Mouse (Mus musculus): Measurements from ENCODE around the gene H2-K1. TPM values are rescaled to one million over a fixed set of nuclear protein-coding genes. Genes with fewer than 3 reads are reported as not detected.

Gene H2-K1
- total RNA-seq (2014; rRNA removed) (21.6 and 33.2 TPM in 2 replicates), polyA plus RNA-seq (2015; fragmentation: Nextera tagmentation; extraction: Ambion mirVana) (23.9 and 26.2 TPM in 2 replicates)

GRCm38 (mm10) chr17:34000150-34000537, at the start of gene H2-K1:
Gene H2-K1 (minus strand): TSS chr17:34000347.
- no peaks in the 10 kb centered on the region for H3K9me3 ChIP-seq (ENCODE audit: low read length)
- no peak within 1 kb of the TSS; the same call in 1 of the 2 replicates for H3K9ac ChIP-seq (replicated peaks; ENCODE audit: low read length)
- H3K4me1 ChIP-seq (ENCODE audit: insufficient read depth, low read length): no peaks in the 10 kb centered on the region
- no peaks in the 10 kb centered on the region for H3K36me3 ChIP-seq (ENCODE audit: insufficient read depth, low read length)
- ATAC-seq: peak; percentile 92
- peak; percentile 76 for DNase-seq (ENCODE audit: low spot score)
- no peak within 1 kb of the TSS for H3K27ac ChIP-seq
- peak within 1 kb of the TSS; percentile 76 for H3K4me2 ChIP-seq (ENCODE audit: low read depth, low read length)
- H3K27me3 ChIP-seq (ENCODE audit: insufficient read depth, low read length): no peaks in the 10 kb centered on the region; the same call in 1 of the 2 replicates
- WGBS: under 1% methylated on average over 30 of the region's 30 CpGs
- no peak for TF ChIP-seq CTCF (IDR thresholded peaks at IDR 0.05; ENCODE audit: low read depth)
- peak within 1 kb of the TSS; percentile 45 for H3K4me3 ChIP-seq (ENCODE audit: low read length)

GRCm38 (mm10) chr17:34047404-34048050, 47.4 kb upstream of the H2-K1 start:
- DNase-seq (ENCODE audit: low spot score): no peak
- no peak for ATAC-seq
- Histone ChIP-seq H3K4me1 (ENCODE audit: insufficient read depth, low read length) (no peaks in the 10 kb centered on the region), H3K4me2 (ENCODE audit: low read depth, low read length) (no peak overlapping the region), H3K36me3 (ENCODE audit: insufficient read depth, low read length) (no peaks in the 10 kb centered on the region), H3K27me3 (ENCODE audit: insufficient read depth, low read length) (no peaks in the 10 kb centered on the region), H3K4me3 (ENCODE audit: low read length) (no peak overlapping the region), H3K9me3 (ENCODE audit: low read length) (peaks cover 4% of the 10 kb centered on the region; the same call in 1 of the 2 replicates), H3K27ac (no peak overlapping the region), H3K9ac (replicated peaks; ENCODE audit: low read length) (no peak overlapping the region)
- no peak for TF ChIP-seq CTCF (IDR thresholded peaks at IDR 0.05; ENCODE audit: low read depth)
- 94% methylated on average over 5 of the region's 5 CpGs for WGBS

- Histone ChIP-seq H3K9ac (replicated peaks; ENCODE audit: low read length) (no peak overlapping the region), H3K4me1 (ENCODE audit: insufficient read depth, low read length) (no peaks in the 10 kb centered on the region), H3K4me3 (ENCODE audit: low read length) (no peak overlapping the region), H3K36me3 (ENCODE audit: insufficient read depth, low read length) (no peaks in the 10 kb centered on the region), H3K9me3 (ENCODE audit: low read length) (peaks cover 4% of the 10 kb centered on the region; the same call in 1 of the 2 replicates), H3K27ac (no peak overlapping the region), H3K4me2 (ENCODE audit: low read depth, low read length) (no peak overlapping the region), H3K27me3 (ENCODE audit: insufficient read depth, low read length) (no peaks in the 10 kb centered on the region)
- ATAC-seq (no peak), DNase-seq (ENCODE audit: low spot score) (no peak)
- WGBS: 78% methylated on average over 14 of the region's 14 CpGs
- TF ChIP-seq CTCF (IDR thresholded peaks at IDR 0.05; ENCODE audit: low read depth): no peak
Observed at GRCm38 (mm10) chr17:34045941-34046340, 45.8 kb upstream of the H2-K1 start.

- WGBS: 31% methylated on average over 17 of the region's 17 CpGs
- Histone ChIP-seq H3K27ac (no peak overlapping the region), H3K4me2 (ENCODE audit: low read depth, low read length) (peak overlapping the region; percentile 63), H3K4me3 (ENCODE audit: low read length) (peak overlapping the region; percentile 28), H3K27me3 (ENCODE audit: insufficient read depth, low read length) (no peaks in the 10 kb centered on the region), H3K9ac (replicated peaks; ENCODE audit: low read length) (peak overlapping the region; percentile 17), H3K36me3 (ENCODE audit: insufficient read depth, low read length) (peaks cover 26% of the 10 kb centered on the region), H3K4me1 (ENCODE audit: insufficient read depth, low read length) (peaks cover 7% of the 10 kb centered on the region; the same call in 1 of the 2 replicates), H3K9me3 (ENCODE audit: low read length) (no peaks in the 10 kb centered on the region)
- DNase-seq (ENCODE audit: low spot score) (peak; percentile 43), ATAC-seq (no peak)
- TF ChIP-seq CTCF (IDR thresholded peaks at IDR 0.05; ENCODE audit: low read depth): no peak
Observed at GRCm38 (mm10) chr17:34039562-34040450, 39.7 kb upstream of the H2-K1 start.

- Histone ChIP-seq H3K4me2 (ENCODE audit: low read depth, low read length) (peak within 1 kb of the TSS; percentile 63), H3K27ac (no peak within 1 kb of the TSS; the same call in 1 of the 2 replicates), H3K4me3 (ENCODE audit: low read length) (peak within 1 kb of the TSS; percentile 28), H3K27me3 (ENCODE audit: insufficient read depth, low read length) (no peaks in the 10 kb centered on the region), H3K9ac (replicated peaks; ENCODE audit: low read length) (peak within 1 kb of the TSS; percentile 17), H3K36me3 (ENCODE audit: insufficient read depth, low read length) (peaks cover 26% of the 10 kb centered on the region), H3K9me3 (ENCODE audit: low read length) (no peaks in the 10 kb centered on the region), H3K4me1 (ENCODE audit: insufficient read depth, low read length) (peaks cover 7% of the 10 kb centered on the region; the same call in 1 of the 2 replicates)
- WGBS: 12% methylated on average over 26 of the region's 28 CpGs
- peak; percentile 43 for DNase-seq (ENCODE audit: low spot score)
- TF ChIP-seq CTCF (IDR thresholded peaks at IDR 0.05; ENCODE audit: low read depth): peak; percentile 36
- peak; percentile 48 for ATAC-seq
Observed at GRCm38 (mm10) chr17:34038878-34039561, 38.9 kb upstream of the H2-K1 start, which contains the start of gene Col11a2. Gene Col11a2 (plus strand): TSS chr17:34039437.

- WGBS: 23% methylated on average over 19 of the region's 21 CpGs
- Histone ChIP-seq H3K36me3 (ENCODE audit: insufficient read depth, low read length) (peaks cover 26% of the 10 kb centered on the region), H3K4me1 (ENCODE audit: insufficient read depth, low read length) (peaks cover 7% of the 10 kb centered on the region; the same call in 1 of the 2 replicates), H3K4me3 (ENCODE audit: low read length) (peak overlapping the region; percentile 28), H3K9ac (replicated peaks; ENCODE audit: low read length) (peak overlapping the region; percentile 10; the same call in 1 of the 2 replicates), H3K9me3 (ENCODE audit: low read length) (no peaks in the 10 kb centered on the region), H3K4me2 (ENCODE audit: low read depth, low read length) (peak overlapping the region; percentile 63), H3K27ac (no peak overlapping the region; the same call in 1 of the 2 replicates), H3K27me3 (ENCODE audit: insufficient read depth, low read length) (no peaks in the 10 kb centered on the region)
- TF ChIP-seq CTCF (IDR thresholded peaks at IDR 0.05; ENCODE audit: low read depth): no peak
- DNase-seq (ENCODE audit: low spot score) (peak; percentile 62), ATAC-seq (peak; percentile 19; the same call in 1 of the 2 replicates)
Observed at GRCm38 (mm10) chr17:34038440-34038839, 38.3 kb upstream of the H2-K1 start.

Measured in hindbrain, postnatal 0 days (tissue).